Mouse (Mus musculus): ENCODE data around the gene Nbl1.

The Nbl1 gene

GRCm38 (mm10) chr4:139058029-139058428 lies 34.8 kb downstream of the Nbl1 start:
- DNase-seq = no peak

- no peak for DNase-seq
Observed at GRCm38 (mm10) chr4:139057291-139057690, 35.5 kb downstream of the Nbl1 start.

DNA sequence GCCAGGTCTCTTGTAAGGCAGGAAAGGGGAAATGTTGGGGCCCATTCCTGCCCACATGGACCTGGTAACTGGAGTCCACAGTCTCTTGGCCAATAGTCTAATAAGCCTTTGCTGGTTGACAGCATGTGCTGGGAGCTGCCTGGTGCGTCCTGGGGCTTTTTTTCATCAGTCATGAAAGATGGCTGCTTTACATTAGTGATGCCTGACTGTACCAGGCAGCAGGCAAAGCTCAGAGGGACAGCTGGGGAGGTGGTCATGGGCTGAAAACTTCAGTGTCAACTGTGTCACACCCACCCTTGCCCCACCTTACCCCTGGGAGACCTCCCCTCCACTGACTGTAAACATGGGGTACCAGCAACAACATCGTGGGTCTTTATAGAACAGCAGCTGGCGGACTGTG lies 37.0 kb downstream of the Nbl1 start:
- no peak for DNase-seq

DNA sequence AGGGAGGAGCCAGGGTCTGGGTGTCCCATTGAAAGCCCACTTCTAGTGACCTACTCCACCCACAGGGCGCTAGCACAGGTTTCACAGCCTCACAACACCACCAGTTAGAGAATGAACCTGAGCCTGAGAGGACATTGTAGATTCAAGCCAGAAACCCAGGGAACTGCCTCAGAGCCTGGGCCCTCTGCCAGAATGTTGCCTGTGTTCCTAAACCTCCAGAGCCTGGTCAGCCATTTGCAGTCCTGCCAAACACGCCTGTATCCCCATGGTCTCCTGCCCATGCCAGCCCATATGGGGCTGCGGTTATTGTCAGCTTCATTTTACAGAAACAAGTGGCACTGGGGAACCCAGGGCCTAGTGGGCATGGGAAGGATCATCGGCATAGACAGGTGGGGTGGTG lies 37.5 kb downstream of the Nbl1 start:
- no peak for DNase-seq

DNA sequence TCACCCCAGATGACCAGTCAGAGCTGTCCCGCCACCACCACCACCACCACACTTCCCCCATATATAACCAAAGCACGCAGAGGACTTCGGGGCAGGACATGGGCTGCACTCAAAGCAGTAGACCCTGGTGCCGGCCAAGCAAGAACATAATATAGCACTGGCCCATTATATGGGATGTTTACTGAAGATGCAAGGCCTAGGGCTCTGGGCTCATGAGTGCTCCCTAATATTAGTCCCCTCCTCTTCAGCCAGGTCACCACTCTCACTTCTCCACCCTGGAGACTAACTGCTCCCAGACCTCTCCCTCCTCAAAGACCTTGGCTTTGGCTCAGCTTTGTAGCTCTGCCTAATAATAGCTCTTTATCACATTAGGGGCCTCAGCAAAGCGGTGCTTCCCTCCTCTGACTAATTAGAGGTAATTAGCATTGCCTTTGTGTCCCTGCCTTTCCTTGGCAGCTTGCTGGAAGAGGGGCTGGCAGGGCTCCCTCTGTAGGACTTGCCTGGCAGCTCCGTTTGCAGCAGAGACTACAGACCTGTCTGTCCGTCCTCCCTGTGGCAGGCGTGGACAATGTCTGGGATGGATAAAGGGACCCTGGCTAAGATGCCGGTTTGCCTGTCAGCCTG lies 38.4 kb downstream of the Nbl1 start:
- no peak for DNase-seq

- DNase-seq = no peak
Observed at GRCm38 (mm10) chr4:139053391-139053790, 39.4 kb downstream of the Nbl1 start.

DNA sequence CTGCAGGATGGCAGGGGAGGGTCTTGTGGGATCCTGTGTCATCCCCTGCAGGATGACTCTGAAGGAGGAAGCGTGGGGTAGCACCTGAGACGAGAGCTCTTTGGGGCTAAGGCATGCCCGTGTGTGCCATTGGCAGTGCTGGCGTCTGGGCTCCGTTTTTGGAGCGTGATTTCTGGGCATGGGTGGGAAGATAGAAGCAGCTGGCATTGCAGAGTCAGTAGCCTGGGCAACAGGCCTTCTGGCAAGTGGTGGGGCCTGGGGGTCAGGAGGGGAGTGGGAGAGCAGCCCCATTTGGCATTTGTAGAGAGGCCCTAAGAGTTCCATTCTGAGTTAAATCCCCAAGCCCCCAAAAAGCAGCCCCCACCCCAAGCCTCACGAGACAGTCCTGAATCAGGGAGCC lies 40.0 kb downstream of the Nbl1 start:
- DNase-seq = no peak

DNA sequence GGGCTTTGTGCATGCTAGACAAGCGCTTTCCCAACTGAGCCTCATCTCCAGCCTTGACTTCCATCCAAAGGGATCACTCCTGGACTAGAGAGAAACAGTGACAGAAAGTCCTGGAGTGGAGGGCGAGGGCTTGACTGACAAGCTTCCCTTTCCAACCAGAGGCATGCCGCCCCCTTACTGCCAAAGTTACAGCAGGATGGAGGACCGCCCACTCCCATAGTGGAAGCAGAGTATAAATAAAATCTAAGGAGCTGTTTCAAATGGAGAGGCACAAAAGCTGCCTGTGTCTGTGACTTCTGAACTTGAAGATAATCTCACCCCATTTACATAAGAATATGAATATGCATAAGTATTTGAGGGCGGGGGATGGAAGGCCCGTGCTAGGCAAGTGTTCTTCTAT lies 44.3 kb downstream of the Nbl1 start:
- DNase-seq = no peak

DNA sequence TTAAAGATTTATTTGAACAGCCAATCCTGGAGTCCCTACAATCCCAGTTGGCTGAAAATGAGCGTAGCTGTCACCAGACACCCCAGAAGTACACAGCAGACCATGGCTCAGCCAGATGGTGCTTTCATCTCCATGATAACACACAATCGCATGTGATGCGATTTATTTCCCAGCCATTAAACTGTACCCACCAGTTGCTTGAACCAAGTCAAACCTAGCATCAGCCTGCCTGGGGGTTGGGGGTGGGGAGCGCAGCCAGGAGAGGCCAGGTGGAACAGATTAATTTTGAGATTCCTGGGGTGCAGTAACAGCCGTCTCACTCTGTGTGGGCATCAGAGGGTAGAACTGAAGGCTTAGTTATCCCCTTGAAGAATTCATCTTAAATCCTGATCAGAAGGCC lies 46.4 kb downstream of the Nbl1 start:
- no peak for DNase-seq

- DNase-seq = no peak
Observed at GRCm38 (mm10) chr4:139044566-139044965, 48.2 kb downstream of the Nbl1 start.

DNA sequence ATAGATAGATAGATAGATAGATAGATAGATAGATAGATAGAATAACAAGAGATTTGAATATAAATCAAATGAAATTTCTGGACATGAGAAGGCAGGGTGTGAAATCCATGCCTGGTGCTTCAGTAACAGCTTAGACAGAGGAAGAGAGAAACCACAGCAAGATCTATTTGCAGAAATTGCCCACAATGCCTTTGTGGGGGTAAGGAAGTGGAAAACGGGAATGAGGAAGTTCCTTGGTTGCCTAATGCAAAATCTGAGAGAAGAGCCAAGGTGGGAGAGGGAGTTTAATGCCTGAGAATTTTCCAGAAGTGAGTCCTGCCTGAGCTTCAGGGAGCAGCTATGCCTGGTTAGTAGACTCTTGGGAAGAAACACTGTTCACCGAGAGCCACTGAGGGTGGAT lies 49.2 kb downstream of the Nbl1 start:
- no peak for DNase-seq

DNA sequence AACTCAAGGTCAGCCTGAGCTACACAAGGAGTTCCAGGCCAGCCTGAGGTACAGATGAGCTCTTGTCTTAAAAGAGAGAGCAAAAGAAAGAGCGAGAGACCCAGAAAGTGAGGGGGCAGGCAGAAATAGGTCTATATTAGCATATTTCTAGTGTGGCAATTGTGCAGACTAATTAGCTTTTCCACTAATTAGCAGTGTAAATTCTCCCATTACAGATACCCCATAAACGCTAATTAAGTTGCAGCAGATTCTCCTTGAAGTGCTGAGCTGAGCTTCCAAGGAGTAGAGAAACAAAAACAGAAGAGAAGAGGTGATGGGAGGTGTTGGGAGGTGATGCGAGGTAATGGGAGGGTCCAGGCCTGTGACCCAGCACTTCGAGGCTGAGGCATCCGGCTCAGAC lies 50.2 kb downstream of the Nbl1 start:
- DNase-seq = no peak

- no peak for DNase-seq
Observed at GRCm38 (mm10) chr4:139040084-139040839, 52.5 kb downstream of the Nbl1 start.

GRCm38 (mm10) chr4:139037795-139038607 lies 54.8 kb downstream of the Nbl1 start:
- no peak for DNase-seq

GRCm38 (mm10) chr4:139035799-139036198 lies 57.0 kb downstream of the Nbl1 start:
- no peak for DNase-seq

DNA sequence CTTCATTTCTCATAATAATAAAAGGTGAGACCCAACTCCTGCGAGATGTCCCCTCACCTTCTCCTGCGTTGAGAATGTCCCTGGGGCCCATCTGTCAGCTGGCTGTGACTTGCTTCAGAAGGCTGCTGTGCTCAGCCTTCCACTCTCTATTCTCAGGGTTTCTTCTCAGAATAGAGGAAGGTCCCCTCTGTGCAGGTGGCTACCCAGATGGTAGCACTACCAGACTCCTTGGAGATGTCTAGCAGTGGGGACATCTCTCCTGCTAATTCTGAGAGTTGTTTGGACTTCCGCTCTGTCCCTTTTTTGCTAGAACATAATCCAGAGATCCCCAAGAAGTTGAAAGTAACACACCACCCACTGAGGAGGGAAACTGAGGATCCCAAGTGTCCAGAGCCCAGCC lies 57.9 kb downstream of the Nbl1 start:
- no peak for DNase-seq

- DNase-seq = no peak
Observed at GRCm38 (mm10) chr4:139034540-139034939, 58.3 kb downstream of the Nbl1 start.

DNA sequence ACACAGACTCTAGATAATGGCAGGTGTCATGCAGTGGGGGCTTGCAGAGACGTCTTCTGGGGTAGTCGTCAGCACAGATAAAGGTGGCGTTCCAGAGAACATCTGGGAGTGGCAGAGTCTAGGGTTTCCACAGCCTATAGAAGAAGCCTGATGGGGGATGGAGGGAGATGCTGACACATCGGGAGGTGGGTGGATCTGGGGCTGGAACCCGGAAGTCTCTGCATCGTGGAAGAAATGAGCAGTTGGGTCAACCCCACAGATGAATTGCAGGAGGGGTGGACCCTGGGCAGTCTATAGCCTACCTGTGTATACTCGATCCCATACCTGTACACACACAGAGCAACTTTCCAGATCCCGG lies 58.8 kb downstream of the Nbl1 start:
- DNase-seq = no peak

- DNase-seq = no peak
Observed at GRCm38 (mm10) chr4:139033263-139034009, 59.4 kb downstream of the Nbl1 start.

GRCm38 (mm10) chr4:139032521-139032920 lies 60.3 kb downstream of the Nbl1 start:
- no peak for DNase-seq

All from thymus, adult 18-20 months (tissue).